Mouse (Mus musculus): ENCODE data around the gene Agpat4. TPM values are rescaled to one million over a fixed set of nuclear protein-coding genes. Genes with fewer than 3 reads are reported as not detected.
A peak's percentile ranks its signal among the peaks of the same experiment; 100 is the strongest.
"Not testable (repeated sequence)": the region's sequence is repeated elsewhere in the genome, so short reads cannot be mapped to it uniquely, and the experiment has no call there.

The Agpat4 gene
- total RNA-seq, 4 experiments from 2014 or later: 53.1 to 56.3 (median 54.5) TPM

DNA sequence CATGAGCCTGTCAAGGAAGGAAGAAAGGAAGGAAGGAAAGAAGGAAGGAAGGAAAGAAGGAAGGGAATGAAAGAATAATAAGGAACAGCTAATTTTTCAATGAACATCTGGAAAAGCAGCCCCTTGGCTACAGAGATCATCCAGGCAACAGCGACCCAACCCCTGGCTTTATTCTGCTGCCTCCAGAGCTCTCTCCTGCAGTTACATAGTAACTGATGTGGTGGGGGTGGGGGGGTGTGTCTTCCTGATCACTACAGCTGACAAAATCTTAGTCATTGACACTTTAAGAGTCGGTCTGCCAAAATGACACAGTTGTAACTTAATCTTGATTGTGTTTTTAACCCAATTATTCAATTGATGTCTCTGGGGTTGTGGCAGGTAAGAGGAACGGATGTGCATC is 67.8 kb downstream of the Agpat4 start:
- DNase-seq (ENCODE audit: low spot score in 2 of 2): no peak

DNA sequence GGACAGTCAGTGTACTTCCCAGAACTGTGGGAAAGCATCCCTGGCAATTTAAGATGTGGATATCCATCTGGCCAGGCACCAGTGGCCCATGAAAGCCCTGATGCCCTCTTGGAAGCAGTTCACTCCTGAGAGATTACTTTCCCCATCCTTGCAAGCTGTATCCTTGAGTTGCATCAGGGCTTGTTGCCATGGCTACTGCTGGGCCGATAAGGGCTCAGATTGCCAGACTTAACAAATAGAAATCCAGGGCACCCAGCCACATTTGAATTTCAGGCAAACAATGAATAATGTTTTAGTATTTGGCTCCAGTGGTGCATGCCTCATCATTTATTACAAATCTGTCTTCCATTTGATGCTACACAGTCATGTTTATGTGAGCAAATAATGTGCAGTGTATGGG is 69.3 kb downstream of the Agpat4 start:
- DNase-seq (ENCODE audit: low spot score in 2 of 2): no peak

DNA sequence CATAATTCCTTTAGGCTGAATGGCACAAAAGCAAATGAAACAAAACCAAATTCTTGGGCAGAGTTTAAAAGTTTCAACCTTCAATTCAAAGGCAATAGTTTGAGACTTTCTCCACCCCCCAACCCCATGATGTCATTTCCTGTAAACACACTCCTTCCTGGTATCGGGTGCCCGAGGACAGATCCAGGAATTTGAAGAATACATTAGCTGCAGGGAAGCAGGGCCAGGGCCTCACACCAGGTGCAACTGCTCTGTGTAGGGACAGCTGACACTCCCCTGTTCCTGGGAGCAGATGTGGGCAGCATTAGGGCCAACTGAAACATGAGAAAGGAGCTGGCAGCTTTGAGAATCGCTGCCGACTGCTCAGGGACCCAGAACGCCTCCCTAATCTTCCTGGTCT is 76.6 kb downstream of the Agpat4 start:
- no peak for DNase-seq (ENCODE audit: low spot score in 2 of 2)

DNA sequence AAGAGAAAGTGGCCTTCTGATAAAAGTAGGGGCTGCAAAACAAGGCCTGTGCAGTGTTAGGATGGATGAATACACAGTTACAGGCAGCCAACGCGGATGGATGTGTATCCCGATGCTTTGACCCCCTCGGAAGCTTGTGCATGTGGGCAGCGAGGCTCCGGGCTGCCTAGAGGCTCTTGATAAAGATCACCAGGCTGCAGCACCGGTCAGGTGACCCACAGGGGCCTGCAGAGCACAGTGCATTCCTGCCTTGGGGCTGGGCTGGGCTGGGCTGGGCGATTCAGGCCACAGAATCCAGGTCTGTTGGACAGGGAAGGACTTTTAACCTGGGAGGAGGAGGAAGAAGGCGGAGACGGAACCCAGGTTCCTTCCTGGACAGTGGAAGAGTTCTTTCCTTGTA is 77.1 kb downstream of the Agpat4 start:
- no peak for DNase-seq (ENCODE audit: low spot score in 2 of 2)

DNA sequence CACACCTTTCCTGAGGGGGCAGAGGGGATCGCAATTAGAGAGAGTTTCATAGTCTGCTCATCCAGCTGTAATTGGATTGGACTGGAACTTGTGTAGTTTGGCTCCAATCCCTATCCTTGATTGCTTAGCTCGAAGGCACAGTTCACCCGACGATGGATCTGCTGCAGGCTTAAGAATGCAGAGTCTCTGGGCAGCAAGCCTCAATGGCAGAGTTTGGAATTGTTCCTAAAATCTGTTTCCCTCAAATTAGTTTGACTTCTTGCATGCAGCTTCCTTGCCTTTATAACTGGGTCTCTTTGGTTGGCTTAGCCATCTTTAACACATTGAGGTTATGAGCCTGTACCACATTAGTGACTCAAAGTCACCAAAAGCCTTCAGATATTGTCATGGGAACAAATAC is 81.4 kb downstream of the Agpat4 start:
- no peak for DNase-seq (ENCODE audit: low spot score in 2 of 2)

DNA sequence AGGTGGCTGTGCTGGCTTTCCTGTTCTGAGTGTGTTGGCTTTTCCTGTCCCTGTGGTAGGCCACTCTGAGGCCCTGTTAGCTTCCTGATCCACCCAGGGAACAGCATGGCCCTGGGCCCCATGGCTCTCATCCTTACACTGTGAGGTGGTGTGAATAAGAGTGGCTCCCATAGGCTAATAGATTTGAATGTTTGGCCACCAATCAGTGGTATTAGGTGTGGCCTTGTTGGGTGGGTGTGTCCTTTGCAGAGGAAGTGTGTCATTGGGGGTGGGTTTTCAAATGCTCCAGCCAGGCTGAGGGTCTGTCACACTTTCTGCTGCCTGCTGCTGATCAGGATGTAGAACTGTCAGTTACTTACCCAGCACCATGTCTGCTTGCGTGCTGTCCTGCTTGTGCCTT is 82.6 kb downstream of the Agpat4 start:
- DNase-seq (ENCODE audit: low spot score in 2 of 2): no peak

DNA sequence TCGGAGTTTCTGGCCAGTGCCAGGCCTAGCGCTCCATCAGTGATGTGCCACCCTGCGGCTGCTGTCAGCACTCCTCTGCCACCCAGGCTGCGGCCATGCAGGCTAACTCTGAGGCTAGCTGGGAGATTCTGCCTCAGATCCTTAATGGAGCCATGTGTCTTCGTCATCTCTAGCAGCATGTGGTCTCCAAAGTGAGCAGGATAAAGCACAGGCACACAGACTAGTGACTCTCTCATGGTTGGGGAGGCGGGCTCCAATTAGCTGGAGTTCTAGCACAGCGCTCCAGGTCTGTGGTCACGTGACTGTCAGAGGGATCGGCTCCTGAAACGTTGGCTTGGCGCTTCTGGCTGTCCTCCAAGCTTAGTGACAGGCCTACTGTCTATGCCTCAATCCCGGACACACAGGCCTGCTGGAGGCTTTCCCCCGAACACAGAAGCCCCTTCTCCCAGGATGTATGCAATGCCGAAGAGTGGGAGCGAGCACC is 85.0 kb downstream of the Agpat4 start:
- DNase-seq (ENCODE audit: low spot score in 2 of 2): no peak

DNA sequence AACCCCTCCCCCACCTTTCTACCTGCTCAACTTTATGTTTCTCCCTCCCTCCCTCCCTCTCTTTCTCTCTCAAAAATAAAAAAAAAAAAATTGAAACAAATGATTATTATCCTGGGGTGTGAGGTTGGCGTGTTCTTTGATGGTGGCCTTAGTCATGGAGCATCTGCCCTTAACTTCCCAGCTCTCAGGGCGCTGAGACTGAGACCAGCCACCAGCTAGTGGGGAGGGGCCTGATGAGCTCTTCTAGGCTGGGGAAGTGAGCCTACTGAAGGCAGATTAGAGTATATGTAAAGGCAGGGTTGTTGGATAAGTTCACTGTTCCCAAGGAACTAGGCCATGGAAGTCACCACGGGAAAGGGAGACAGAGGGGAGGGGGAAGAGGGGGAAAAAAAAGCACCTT is 85.7 kb downstream of the Agpat4 start:
- no peak for DNase-seq (ENCODE audit: low spot score in 2 of 2)

DNA sequence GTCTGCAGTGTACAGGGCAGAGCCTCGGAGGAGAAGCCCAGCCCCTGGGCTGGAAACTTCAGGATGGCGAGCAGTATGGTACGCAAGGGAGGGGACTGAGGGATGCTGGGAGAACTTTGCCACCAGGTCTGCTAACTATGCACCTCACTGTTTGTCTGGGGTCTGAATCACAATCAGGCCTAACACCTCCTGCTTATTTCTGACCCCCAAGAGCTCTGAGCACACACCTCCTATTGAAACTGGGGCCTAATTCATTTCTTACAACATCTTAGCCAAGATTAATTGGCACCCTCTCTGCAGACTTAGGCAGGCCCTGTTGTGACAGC is 86.1 kb downstream of the Agpat4 start:
- no peak for DNase-seq (ENCODE audit: low spot score in 2 of 2)

DNA sequence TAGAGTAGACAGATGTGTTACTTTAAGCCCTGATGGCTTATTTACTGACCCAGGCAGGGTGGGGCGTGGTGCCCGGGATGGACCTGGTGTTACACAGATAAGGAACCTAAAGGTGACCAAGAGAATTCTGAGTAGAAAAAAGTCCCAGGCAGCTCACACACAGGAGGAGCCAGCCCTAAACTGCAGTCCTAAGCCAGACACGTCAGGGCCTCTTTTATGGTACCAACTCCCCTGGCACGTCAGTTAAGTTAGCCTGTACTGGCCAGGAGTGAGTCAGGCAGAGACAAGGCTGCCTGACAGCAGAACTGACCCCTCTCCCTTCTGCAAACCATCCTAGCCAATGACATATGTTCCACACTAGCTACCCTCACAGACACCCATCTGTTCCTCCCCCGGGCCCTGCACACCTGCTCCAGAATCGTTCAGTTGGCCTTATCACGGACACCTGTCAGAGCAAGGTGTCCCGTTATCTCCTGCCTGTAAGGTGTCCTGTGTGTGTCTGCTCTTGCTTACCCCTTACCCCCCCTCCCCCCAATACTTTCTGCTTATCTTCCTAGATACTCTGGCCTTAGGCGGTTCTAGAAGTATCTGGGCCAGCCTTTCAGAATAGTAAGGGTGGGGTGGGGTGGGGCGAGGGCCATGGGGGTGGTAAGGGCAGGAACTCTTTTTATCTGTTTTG is 86.7 kb downstream of the Agpat4 start:
- no peak for DNase-seq (ENCODE audit: low spot score in 2 of 2)

DNA sequence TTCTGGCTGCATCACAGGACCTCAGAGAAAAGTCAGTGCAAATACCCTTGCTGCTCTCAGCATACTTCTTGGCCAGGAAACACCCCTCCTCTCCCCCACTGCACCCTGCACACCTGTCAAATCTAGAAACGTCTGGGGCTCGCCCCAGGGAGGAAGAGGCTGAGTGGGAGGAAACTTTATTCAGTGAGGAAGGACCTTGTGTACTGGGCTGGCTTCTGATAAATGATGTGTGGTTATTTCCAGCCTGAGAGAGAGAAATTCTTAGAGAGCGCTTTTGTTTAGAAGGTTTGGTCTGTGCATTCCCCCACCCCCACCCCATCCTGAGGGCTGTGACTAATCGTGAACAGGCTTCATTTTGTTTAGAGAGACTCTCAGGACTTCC is 87.2 kb downstream of the Agpat4 start:
- no peak for DNase-seq (ENCODE audit: low spot score in 2 of 2)

DNA sequence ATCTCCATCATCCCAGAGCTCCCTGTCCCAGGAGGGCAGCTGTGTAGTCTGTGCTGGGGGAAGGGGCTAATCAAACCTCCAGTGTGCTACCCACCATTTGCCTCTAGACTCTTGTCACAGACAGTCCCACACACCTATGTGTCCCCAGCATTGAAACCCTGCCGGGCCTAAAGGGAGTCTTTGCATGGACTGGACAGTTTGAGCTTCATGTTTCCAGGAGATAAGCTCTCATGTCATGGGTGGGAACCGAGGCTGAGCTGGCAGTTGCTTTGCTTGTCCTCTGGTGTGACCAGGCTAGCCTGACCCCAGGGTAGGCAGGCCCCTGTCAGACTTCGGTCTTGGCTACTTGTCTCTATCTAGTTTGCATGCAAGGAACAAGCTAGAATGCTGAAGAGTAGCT is 87.7 kb downstream of the Agpat4 start:
- no peak for DNase-seq (ENCODE audit: low spot score in 2 of 2)

DNA sequence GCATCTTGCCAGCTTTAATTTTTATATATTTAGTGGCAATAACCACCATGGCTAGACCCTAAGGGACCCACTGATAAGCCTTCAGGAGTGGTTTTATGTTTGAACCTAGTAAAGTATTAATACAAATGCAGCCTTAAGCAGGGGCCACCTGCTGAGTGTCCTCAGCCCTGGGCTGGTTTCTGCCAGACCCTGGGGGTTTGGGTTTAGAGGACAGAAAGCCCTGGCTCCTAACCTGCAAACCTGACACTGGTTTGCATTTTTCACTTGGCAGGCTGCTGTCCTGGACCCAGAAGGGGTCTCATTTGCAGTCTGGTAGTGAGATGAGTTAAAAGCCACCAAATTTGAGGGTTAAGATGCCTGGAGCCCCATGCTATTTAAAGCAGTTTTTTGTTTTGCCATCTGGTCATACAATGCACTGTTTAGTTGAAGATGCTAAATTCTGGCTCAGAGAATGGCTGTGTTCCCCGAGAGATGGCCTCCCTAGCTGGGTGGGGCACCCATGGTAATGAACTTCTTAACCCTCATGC is 88.6 kb downstream of the Agpat4 start:
- no peak for DNase-seq (ENCODE audit: low spot score in 2 of 2)

DNA sequence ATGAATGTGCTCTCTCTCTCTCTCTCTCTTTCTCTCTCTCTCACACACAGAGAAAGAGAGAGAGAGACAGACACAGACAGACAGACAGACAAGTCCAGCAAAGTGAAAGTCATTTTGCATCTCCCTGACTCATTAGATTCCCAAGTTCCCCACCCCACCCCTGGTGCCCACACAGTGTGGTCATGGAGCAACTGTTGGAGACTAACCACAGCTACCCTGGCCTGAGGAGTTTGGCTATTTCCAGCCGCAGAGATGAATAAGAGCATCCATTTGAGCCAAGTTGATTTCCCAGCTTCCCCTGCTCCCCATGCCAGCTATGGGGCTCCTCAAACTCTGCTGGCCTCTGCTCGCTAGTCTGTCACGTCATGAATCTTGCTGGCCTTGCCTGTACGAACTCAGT is 91.0 kb downstream of the Agpat4 start:
- DNase-seq (ENCODE audit: low spot score in 2 of 2): no peak

DNA sequence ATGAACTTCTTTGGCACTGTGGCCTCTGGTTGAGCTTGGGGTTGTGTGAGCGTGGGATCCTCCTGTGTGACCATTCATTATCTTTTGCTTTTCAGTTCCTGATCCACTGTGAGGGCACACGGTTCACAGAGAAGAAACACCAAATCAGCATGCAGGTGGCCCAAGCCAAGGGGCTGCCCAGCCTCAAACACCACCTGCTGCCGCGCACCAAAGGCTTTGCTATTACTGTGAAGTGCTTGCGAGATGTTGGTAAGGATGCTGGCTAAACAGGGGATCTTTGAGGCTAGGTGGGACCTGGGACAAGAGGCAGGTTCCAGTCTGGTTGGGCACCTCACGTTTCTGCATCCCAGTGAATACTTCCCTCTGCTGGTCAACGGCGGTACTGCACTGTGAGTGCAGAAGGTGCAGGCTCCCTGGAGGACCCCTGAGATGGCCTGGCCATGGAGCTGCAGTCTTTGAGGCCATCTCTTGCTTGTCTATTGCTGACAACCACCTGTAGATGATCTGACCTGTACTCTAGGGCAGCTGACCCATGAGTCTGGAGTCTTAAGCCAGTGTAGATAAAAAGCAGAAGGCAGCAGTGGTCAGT is 92.1 kb downstream of the Agpat4 start:
- peak; percentile 60 to 86 for DNase-seq (ENCODE audit: low spot score in 2 of 2)

DNA sequence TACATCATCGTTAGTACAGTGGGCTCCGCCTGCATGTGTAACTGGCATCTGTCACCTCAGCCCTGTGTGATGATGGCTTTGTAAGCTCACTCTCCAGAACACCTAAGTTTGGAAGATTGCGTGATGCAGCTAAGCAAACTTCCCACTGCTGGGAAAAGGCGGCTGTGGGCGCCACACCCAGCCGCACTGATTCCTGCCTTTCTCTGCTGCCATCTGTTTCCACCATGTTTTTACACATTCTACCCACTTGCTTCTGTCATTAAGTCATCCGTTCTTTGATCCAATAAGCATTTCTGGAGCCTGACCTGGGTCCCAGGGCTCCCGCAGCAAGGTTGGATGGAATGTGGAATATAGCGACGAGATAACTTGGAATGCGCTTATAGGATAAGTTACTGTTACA is 93.4 kb downstream of the Agpat4 start:
- DNase-seq (ENCODE audit: low spot score in 2 of 2): no peak

DNA sequence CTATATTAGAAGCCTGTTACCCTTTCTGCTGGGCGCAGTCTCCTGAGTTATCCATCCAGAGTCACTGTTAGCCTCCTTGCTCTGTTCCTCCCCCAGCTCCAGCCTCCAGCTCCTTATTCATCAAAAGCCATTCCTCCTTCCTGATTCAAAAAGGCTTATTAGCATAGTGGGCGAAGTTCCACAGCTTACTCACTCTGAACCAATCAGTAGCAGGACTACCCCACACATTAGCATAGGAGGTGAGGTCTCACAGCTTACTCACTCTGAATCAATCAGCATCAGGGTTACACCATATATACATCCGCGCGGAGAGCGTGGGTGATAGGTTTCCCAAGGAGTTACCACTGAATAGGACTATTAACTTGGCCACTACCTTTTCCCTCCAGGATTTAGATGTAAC is 93.8 kb downstream of the Agpat4 start:
- DNase-seq (ENCODE audit: low spot score in 2 of 2): peak in 1 of 2 experiments; percentile 71

DNA sequence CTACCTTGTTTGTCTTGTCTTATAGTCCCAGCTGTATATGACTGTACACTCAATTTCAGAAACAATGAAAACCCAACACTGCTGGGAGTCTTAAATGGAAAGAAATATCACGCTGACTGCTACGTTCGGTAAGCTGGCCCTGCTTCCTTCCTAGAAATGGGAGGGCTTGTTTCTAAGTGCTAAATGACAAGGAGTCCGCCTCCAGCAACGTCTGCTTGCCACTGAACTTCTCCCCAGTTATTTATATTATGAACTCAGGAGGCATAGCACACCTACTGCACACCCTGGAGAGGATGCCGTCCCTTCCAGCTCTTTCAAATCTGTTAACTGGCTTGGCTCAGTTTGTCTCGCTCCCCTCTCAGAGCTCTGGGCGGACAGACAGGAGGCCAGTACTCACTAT is 94.9 kb downstream of the Agpat4 start:
- peak in 1 of 2 experiments; percentile 57 for DNase-seq (ENCODE audit: low spot score in 2 of 2)

DNA sequence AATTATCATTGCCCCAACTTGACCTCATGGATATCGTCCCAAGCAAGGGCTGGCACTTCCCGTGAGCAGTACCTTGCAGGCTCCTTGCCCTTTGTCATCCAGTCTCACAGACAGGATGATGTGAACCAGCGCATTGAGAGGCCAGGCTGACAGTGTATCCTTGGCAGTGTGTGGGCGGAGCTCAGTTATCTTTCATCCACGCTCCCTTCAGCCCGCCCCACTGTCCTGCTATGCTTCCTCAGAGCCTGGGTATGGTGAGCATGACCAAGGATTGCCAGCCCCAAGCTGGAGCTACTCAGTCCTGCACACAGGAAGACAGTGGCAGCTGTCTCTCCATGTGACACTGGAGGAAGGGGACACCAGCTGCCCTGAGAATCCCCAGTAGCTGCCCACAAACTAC is 97.7 kb downstream of the Agpat4 start:
- DNase-seq (ENCODE audit: low spot score in 2 of 2): no peak

DNA sequence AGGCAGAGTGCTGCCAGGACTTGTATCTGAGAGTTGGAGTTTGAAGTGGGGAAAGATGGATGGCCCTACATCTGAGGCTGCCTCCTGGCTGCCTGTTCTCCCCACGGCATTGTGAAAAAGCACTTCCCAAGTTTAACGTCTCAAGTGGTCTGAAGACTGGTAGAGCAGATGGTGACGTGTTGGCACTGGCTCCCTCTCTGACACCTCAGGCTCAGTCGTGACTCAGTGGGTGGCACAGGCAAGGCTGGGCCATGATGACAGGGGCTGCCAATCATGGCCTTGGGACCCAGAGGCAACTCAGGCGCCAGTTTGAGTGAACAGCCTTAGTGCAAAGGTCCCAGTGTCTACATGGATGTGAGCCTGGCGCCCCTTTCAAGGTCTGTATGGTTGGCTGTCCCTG is 103.4 kb downstream of the Agpat4 start:
- peak in 1 of 2 experiments; percentile 74 for DNase-seq (ENCODE audit: low spot score in 2 of 2)

DNA sequence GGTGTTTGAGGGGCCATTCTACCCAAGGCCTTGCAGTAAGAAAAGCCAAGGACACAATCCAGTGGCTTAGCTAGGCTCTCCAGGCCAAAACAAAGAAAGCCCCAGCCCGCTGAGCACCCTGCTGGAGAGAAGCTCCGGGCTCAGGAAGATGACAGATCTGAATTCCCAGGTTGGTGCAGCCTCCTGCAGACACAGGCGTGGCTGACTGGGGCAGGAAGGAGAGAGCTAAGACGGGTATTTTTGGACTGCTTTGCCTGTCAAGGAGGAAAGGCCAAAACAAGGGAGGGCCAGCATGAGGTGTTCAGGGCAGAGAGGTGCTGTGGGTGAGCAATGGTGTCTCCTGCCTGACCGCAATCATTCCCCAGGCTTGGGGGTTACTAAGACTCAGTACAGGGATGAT is 105.2 kb downstream of the Agpat4 start:
- no peak for DNase-seq (ENCODE audit: low spot score in 2 of 2)

DNA sequence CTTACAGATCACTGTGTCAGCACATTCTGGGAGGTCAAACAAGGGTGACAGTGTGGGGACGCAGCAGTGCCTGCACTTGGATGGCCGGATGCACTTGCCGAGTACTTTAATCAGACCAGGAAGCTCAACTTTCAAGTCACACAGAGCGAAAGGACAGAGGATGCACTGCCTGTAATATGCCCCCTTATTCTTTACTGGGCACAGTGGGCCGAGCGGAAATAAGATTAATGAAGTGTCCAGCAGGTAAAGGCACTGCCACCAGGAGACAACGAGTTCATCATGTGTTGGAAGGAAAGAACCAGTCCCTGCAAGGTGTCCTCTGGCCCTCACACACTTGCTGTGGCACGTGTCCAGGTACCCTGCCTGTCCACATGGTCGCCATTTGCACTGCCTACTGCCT is 105.6 kb downstream of the Agpat4 start:
- DNase-seq (ENCODE audit: low spot score in 2 of 2): no peak

DNA sequence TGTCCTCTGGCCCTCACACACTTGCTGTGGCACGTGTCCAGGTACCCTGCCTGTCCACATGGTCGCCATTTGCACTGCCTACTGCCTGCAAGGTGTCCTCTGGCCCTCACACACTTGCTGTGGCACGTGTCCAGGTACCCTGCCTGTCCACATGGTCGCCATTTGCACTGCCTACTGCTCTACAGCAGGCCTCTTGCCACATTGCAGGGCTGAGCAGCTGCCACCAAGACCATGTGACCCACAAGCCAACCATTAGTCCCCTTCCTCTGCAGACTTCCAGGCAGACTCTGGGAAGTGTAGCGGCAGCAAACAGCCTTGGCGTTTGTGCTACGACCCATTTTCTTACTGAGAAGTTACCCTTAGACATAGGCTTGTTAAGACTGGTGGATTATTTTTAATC is 106.0 kb downstream of the Agpat4 start:
- not testable (repeated sequence) for DNase-seq (ENCODE audit: low spot score in 2 of 2)
